Mouse (Mus musculus) heart, postnatal 0 days (tissue): Measurements from ENCODE around the gene Schip1.

Experiments
- CTCF ChIP-seq: IDR thresholded peaks from 2 replicates; pipeline ENCODE4 v1.5.1; 2016; ENCODE audit warnings: antibody characterized with exemption, control low read depth, low read depth
- EP300 ChIP-seq: IDR thresholded peaks from 2 replicates; pipeline ENCODE4 v1.6.1; 2016; ENCODE audit warnings: antibody characterized with exemption, low read depth

DNA sequence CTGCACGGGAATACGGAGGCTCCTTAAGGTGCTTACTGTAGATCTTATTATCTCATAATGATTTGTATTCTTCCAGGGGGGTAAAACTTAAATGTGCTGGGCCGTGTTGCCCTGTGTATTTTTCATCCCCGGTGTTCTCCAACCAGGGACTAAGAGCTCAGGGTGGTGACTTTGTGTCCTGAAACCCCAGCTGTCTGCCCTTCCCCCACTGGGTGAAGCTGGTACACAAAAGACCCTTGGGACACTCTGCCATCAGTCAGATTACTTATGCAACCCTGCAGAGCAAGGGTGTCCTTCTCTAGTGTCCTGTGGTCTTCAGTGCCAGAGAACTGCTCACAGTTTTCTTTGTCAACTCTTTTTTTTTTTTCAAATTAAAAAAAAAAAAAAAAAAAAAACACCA, 520.6 kb downstream of the Schip1 start:
- TF ChIP-seq EP300, result no peak
- no peak for TF ChIP-seq CTCF
